Mouse (Mus musculus) right cerebral cortex, postnatal 25 days (tissue): Measurements from ENCODE around the gene Pygl.

Experiments
- DNase-seq: peaks from one replicate; pipeline ENCODE4 v3.0.0; 2022

Gene Pygl

GRCm38 (mm10) chr12:70231294-70231693 lies at the start of gene Pygl:
Pygl (minus strand) TSS chr12:70231488.
- DNase-seq = no peak

- no peak for DNase-seq
These were observed 49.6 kb upstream of the Pygl start for GRCm38 (mm10) chr12:70280930-70281329.

GRCm38 (mm10) chr12:70280381-70280780 lies 49.1 kb upstream of the Pygl start:
- DNase-seq = no peak

- DNase-seq = no peak
These were observed 46.0 kb upstream of the Pygl start for GRCm38 (mm10) chr12:70277071-70277939.

GRCm38 (mm10) chr12:70269724-70270123 lies 38.4 kb upstream of the Pygl start:
- no peak for DNase-seq

GRCm38 (mm10) chr12:70267314-70267713 lies 36.0 kb upstream of the Pygl start:
- no peak for DNase-seq

GRCm38 (mm10) chr12:70266494-70266931 lies 35.2 kb upstream of the Pygl start:
- no peak for DNase-seq

GRCm38 (mm10) chr12:70263721-70264120 lies 32.4 kb upstream of the Pygl start:
- DNase-seq = no peak

GRCm38 (mm10) chr12:70262271-70262953 lies 31.1 kb upstream of the Pygl start:
- DNase-seq = peak; percentile 68

- DNase-seq = no peak
These were observed 20.1 kb upstream of the Pygl start for GRCm38 (mm10) chr12:70251210-70251884.

GRCm38 (mm10) chr12:70249616-70250157 lies 18.4 kb upstream of the Pygl start:
- no peak for DNase-seq

- no peak for DNase-seq
These were observed 16.6 kb upstream of the Pygl start for GRCm38 (mm10) chr12:70247683-70248474.

GRCm38 (mm10) chr12:70242550-70242949 lies 11.3 kb upstream of the Pygl start:
- DNase-seq = no peak

GRCm38 (mm10) chr12:70239741-70240140 lies 8.5 kb upstream of the Pygl start:
- DNase-seq = no peak

GRCm38 (mm10) chr12:70238604-70239003 lies 7.3 kb upstream of the Pygl start:
- DNase-seq = no peak

GRCm38 (mm10) chr12:70234938-70235484 lies 3.7 kb upstream of the Pygl start:
- DNase-seq = no peak

GRCm38 (mm10) chr12:70234411-70234810 lies 3.1 kb upstream of the Pygl start:
- DNase-seq = no peak

GRCm38 (mm10) chr12:70233637-70234315 lies 2.5 kb upstream of the Pygl start:
- no peak for DNase-seq

- no peak for DNase-seq
These were observed 794 bp upstream of the Pygl start for GRCm38 (mm10) chr12:70232020-70232544.

- DNase-seq = no peak
These were observed 3.1 kb downstream of the Pygl start for GRCm38 (mm10) chr12:70228155-70228554.
